Mouse (Mus musculus): ENCODE results near the gene Hoxb8.

- no peak for TF ChIP-seq GATA1 (IDR thresholded peaks at IDR 0.05; ENCODE audit: borderline replicate concordance, low read length)
- no peak for TF ChIP-seq FLI1 (IDR thresholded peaks at IDR 0.05; ENCODE audit: low read length)
These were observed 19.4 kb upstream of the Hoxb8 start for GRCm38 (mm10) chr11:96262262-96262830.
